Mouse (Mus musculus): ENCODE data around the gene Phf20. TPM values are rescaled to one million over a fixed set of nuclear protein-coding genes. Genes with fewer than 3 reads are reported as not detected.
A peak's percentile ranks its signal among the peaks of the same experiment; 100 is the strongest.

Gene Phf20
- polyA plus RNA-seq, 2 experiments, result 19.5 to 69.0 TPM

GRCm38 (mm10) chr2:156201486-156201885, 5.2 kb downstream of the Phf20 start:
- Histone ChIP-seq H3K9ac (ENCODE audit: low read depth, low read length, severe bottlenecking) (no peak overlapping the region), H3K4me2 (replicated peaks; ENCODE audit: low read depth, low read length, severe bottlenecking) (no peak overlapping the region), H3K36me3 (ENCODE audit: control insufficient read depth, insufficient read depth, low read length) (peaks cover 14% of the 10 kb centered on the region; the same call in 1 of the 2 replicates), H3K27ac (replicated peaks; ENCODE audit: low read depth, low read length) (no peak overlapping the region), H3K4me1 (ENCODE audit: control insufficient read depth, insufficient read depth, low read length) (peaks cover 33% of the 10 kb centered on the region), H3K9me3 (ENCODE audit: control insufficient read depth, low read length) (no peaks in the 10 kb centered on the region), H3K4me3 (replicated peaks; ENCODE audit: low read length) (no peak overlapping the region), H3K27me3 (ENCODE audit: control insufficient read depth, insufficient read depth, low read length) (no peaks in the 10 kb centered on the region)
- 93% methylated on average over 4 of the region's 4 CpGs for WGBS
- ATAC-seq (ENCODE audit: low FRiP score, low read depth) (no peak), DNase-seq (ENCODE audit: low spot score) (no peak)
- TF ChIP-seq POLR2A (IDR thresholded peaks at IDR 0.05; ENCODE audit: borderline replicate concordance, extremely low read depth, insufficient read depth, insufficient read length), result no peak

- H3K9ac ChIP-seq (ENCODE audit: low read depth, low read length, severe bottlenecking), result peak overlapping the region; percentile 29; the same call in 1 of the 2 replicates
- H3K27ac ChIP-seq (replicated peaks; ENCODE audit: low read depth, low read length), result peak overlapping the region; percentile 55
- H3K27me3 ChIP-seq (ENCODE audit: control insufficient read depth, insufficient read depth, low read length), result no peaks in the 10 kb centered on the region
These were observed 6.7 kb downstream of the Phf20 start for GRCm38 (mm10) chr2:156202848-156203437.

GRCm38 (mm10) chr2:156203917-156204316, 7.7 kb downstream of the Phf20 start:
- Histone ChIP-seq H3K9ac (ENCODE audit: low read depth, low read length, severe bottlenecking) (no peak overlapping the region), H3K9me3 (ENCODE audit: control insufficient read depth, low read length) (no peaks in the 10 kb centered on the region), H3K4me2 (replicated peaks; ENCODE audit: low read depth, low read length, severe bottlenecking) (no peak overlapping the region), H3K36me3 (ENCODE audit: control insufficient read depth, insufficient read depth, low read length) (peaks cover 14% of the 10 kb centered on the region; the same call in 1 of the 2 replicates), H3K27me3 (ENCODE audit: control insufficient read depth, insufficient read depth, low read length) (no peaks in the 10 kb centered on the region), H3K27ac (replicated peaks; ENCODE audit: low read depth, low read length) (no peak overlapping the region), H3K4me3 (replicated peaks; ENCODE audit: low read length) (no peak overlapping the region), H3K4me1 (ENCODE audit: control insufficient read depth, insufficient read depth, low read length) (peaks cover 27% of the 10 kb centered on the region)
- ATAC-seq (ENCODE audit: low FRiP score, low read depth), result no peak
- no peak for TF ChIP-seq POLR2A (IDR thresholded peaks at IDR 0.05; ENCODE audit: borderline replicate concordance, extremely low read depth, insufficient read depth, insufficient read length)
- WGBS, result 95% methylated on average over 6 of the region's 6 CpGs
- DNase-seq (ENCODE audit: low spot score), result no peak

More at GRCm38 (mm10) chr2:156202848-156203437, 6.7 kb downstream of the Phf20 start:
- ATAC-seq (ENCODE audit: low FRiP score, low read depth), result peak; percentile 56
- 32% methylated on average over 3 of the region's 3 CpGs for WGBS
- no peaks in the 10 kb centered on the region for H3K9me3 ChIP-seq (ENCODE audit: control insufficient read depth, low read length)
- DNase-seq (ENCODE audit: low spot score), result peak; percentile 86
- peaks cover 14% of the 10 kb centered on the region; the same call in 1 of the 2 replicates for H3K36me3 ChIP-seq (ENCODE audit: control insufficient read depth, insufficient read depth, low read length)
- no peak overlapping the region for H3K4me3 ChIP-seq (replicated peaks; ENCODE audit: low read length)
- TF ChIP-seq POLR2A (IDR thresholded peaks at IDR 0.05; ENCODE audit: borderline replicate concordance, extremely low read depth, insufficient read depth, insufficient read length), result no peak
- H3K4me2 ChIP-seq (replicated peaks; ENCODE audit: low read depth, low read length, severe bottlenecking), result no peak overlapping the region
- H3K4me1 ChIP-seq (ENCODE audit: control insufficient read depth, insufficient read depth, low read length), result peaks cover 28% of the 10 kb centered on the region

DNA sequence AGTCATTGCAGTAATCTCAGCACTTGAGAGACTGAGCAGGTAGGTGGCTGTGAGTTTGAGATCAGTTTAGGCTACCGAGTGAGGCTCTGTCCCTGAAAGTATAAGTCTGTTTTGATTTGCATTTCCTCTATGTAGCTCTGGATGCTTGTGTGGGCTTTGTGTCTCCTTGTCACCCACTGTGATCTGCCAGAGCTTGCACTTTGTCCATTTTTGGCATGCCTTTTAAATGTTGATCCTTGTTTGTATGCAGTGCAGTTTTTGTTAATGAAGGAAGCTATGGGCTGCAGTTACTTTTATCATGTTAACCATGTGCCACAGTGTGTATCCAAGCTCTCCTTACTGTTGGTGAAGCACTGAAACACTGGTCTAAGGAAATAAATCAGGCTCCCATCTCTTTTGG, 21.5 kb downstream of the Phf20 start:
- Histone ChIP-seq H3K9me3 (ENCODE audit: control insufficient read depth, low read length) (no peaks in the 10 kb centered on the region), H3K27me3 (ENCODE audit: control insufficient read depth, insufficient read depth, low read length) (no peaks in the 10 kb centered on the region), H3K4me1 (ENCODE audit: control insufficient read depth, insufficient read depth, low read length) (no peaks in the 10 kb centered on the region), H3K27ac (replicated peaks; ENCODE audit: low read depth, low read length) (no peak overlapping the region), H3K4me2 (replicated peaks; ENCODE audit: low read depth, low read length, severe bottlenecking) (no peak overlapping the region), H3K9ac (ENCODE audit: low read depth, low read length, severe bottlenecking) (no peak overlapping the region), H3K36me3 (ENCODE audit: control insufficient read depth, insufficient read depth, low read length) (peaks cover 20% of the 10 kb centered on the region), H3K4me3 (replicated peaks; ENCODE audit: low read length) (no peak overlapping the region)
- no peak for TF ChIP-seq POLR2A (IDR thresholded peaks at IDR 0.05; ENCODE audit: borderline replicate concordance, extremely low read depth, insufficient read depth, insufficient read length)
- ATAC-seq (ENCODE audit: low FRiP score, low read depth) (no peak), DNase-seq (ENCODE audit: low spot score) (no peak)
- WGBS, result 65% methylated on average over 1 of the region's 1 CpGs

GRCm38 (mm10) chr2:156222100-156222499, 25.8 kb downstream of the Phf20 start:
- DNase-seq (ENCODE audit: low spot score) (no peak), ATAC-seq (ENCODE audit: low FRiP score, low read depth) (no peak)
- Histone ChIP-seq H3K27me3 (ENCODE audit: control insufficient read depth, insufficient read depth, low read length) (no peaks in the 10 kb centered on the region), H3K9ac (ENCODE audit: low read depth, low read length, severe bottlenecking) (no peak overlapping the region), H3K4me3 (replicated peaks; ENCODE audit: low read length) (no peak overlapping the region), H3K4me2 (replicated peaks; ENCODE audit: low read depth, low read length, severe bottlenecking) (no peak overlapping the region), H3K27ac (replicated peaks; ENCODE audit: low read depth, low read length) (no peak overlapping the region), H3K4me1 (ENCODE audit: control insufficient read depth, insufficient read depth, low read length) (no peaks in the 10 kb centered on the region), H3K36me3 (ENCODE audit: control insufficient read depth, insufficient read depth, low read length) (peaks cover 52% of the 10 kb centered on the region), H3K9me3 (ENCODE audit: control insufficient read depth, low read length) (no peaks in the 10 kb centered on the region)
- TF ChIP-seq POLR2A (IDR thresholded peaks at IDR 0.05; ENCODE audit: borderline replicate concordance, extremely low read depth, insufficient read depth, insufficient read length), result no peak

Data from limb, embryonic 14.5 days (tissue).